Mouse (Mus musculus) liver, adult 2 months (tissue): ENCODE measurements around the gene Susd6.

Source experiments
- CTCF ChIP-seq: fragments of 200-500 bp; IDR thresholded peaks from 2 replicates; pipeline ENCODE4 v1.5.1; 2011; ENCODE audit warnings: low read depth, low read length, control low read depth
- POLR2A ChIP-seq: fragments of 200-500 bp; IDR thresholded peaks from 2 replicates; pipeline ENCODE4 v1.6.1; 2011; ENCODE audit warnings: low read length, control low read depth; ENCODE audit not compliant: insufficient read depth; ENCODE audit errors: extremely low read depth

GRCm38 (mm10) chr12:80779760-80780159, 10.6 kb upstream of the Susd6 start:
- TF ChIP-seq POLR2A (no peak), CTCF (no peak)
